Mouse (Mus musculus) gastrocnemius, adult 8-10 months (tissue): ENCODE data around the gene Nr2e1. TPM values are rescaled to one million over a fixed set of nuclear protein-coding genes. Genes with fewer than 3 reads are reported as not detected.

Source experiments
- DNase-seq, 2 experiments: peaks; one replicate each; pipeline ENCODE4 v3.0.0; 2022; ENCODE audit warnings: low spot score in 2 of 2
- total RNA-seq, 4 experiments: library from RNA; stranded (reverse); gene quantifications; 2 replicates each; pipeline ENCODE4 v1.2.4; 2022

Gene Nr2e1
- total RNA-seq, 4 experiments from 2014 or later, result not detected

DNA sequence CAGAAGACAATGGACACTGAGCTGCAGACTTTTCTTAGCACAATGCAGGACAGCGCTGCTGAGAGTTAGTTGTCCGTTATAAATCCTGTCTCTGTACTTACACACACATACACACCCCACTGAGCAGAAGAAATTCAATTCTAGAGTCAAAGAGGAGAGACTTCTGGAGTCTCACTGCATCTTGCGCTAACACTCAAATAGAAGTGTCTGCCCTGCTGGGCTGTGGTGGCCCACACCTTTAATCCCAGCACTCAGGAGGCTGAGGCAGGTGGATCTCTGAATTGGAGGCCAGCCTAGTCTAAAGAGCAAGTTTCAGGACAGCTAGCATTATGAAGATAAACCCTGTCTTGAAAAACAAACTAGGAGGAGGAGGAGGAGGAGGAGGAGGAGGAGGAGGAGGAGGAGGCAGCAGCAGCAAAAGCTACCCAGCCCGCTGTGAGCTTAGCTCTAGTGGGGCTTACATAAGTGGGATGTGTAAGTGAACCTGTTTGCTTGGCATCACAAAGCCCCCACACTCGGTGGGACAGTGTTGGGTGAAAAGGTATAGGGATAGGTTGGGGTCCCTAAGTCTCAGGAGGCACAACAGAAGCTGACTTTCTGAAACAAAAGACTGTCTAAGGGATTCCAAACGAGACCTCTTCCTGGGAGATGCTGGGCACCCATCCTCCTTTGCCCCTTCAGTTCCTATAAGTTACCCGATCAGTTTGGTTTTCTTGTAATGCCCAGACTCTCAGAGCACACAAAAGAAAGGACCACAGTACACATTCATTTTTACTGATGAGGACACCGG, 4.7 kb upstream of the Nr2e1 start:
- DNase-seq, result no peak

DNA sequence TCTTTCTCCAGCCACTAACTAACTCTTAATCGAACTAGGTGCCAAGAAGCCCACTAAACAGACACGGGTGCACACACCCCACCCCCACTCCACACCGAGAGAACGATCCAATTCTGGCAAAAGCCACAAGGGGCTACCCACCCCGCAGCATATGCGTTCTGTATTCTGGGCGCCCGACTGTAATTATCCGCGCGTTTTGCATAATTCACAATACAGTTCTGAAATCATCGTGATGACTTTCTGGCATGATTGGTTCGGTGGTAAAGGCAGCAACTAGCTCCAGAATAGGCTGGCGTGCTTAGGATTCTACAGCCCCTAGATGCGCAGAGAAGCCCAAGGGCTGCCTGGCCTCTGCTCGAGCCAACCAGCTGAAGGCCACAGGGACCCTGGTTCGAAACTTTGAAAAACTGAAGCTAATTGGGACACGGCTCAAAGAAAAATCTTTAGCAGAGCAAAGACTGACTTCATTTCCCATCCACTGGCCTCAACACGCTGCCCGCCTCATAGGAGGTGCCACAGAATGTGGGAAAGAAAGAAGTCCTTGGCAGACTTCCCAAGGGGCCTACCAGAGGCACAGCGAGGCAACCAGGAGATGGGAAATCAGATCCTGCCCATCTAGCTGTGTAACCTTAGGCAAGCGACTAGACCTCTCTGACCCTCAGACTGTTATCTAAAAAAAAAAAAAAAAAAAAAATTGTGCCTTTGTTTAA, 2.3 kb upstream of the Nr2e1 start:
- DNase-seq, result no peak

DNA sequence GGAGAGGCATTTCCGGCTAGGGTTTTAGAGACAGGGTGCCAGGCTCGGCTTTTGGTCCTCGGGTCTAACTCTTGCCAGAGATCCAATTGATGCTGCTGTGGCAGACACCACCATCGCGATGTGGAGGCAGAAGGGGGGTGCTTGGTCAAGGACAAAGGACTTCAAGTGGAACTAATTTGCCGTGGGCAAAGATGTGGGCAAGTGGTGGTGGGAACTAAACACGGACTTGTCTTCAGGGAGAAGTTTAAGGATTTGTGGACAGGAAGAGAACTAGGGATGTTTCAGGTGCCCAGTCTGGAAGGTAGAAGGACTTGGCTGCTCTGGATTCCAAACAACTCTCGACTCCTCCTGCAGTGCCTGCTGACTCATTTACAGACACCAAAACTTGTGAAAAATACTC, 1.7 kb upstream of the Nr2e1 start:
- DNase-seq, result no peak

DNA sequence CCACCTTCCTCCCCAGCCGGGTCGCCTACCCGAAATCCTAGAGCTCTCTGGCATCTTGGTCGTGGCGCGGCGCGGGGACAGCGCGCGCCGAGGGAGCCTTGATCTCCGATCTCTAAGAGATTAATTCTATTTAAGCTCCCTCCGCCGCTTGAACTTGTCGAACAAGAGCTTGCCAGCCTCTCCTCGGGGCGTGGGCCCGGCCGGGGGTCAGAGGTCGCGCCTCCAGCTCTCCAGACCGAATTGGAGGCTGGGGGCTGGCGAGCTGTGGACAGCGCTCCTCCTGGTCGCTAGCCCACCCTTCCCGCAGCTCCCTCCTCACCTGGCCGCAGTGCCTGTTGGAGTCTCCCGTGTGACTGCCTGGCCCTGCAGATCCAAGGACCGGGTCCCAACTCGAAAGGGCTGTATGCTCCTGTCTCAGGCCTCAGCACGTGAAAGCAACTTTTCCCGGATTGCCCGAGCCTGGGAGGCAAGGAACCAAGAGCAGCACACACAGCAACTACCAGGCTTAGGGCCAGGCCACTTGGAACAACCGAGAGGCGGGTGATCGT, 1.1 kb upstream of the Nr2e1 start:
- DNase-seq, result no peak

DNA sequence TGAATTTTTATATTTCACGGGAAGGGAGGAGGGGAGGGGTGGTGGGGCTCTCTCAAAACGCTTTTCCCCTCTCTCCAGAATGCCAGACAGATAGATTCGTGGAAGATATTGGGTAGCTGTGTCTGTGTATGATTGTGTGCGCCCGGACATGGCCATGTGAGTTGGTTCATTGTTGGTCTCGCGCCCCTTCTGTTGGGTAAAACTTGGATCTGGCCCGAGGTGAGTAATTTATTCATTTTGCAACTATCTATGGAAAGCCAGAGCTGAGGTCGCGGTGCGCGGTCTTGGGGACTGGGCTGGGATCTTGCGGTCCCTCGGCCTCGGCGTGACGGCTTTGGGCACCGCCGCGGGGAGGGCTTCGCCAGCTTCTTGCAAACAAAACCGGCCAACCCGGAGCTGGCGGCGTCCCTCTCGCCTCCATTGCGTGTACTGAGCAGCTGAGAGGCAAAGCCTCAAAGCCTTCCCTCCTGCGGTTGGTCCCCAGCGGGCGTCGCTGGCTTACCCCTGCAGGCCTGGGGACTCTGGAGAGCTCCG, 537 bp upstream of the Nr2e1 start:
- DNase-seq, result no peak

DNA sequence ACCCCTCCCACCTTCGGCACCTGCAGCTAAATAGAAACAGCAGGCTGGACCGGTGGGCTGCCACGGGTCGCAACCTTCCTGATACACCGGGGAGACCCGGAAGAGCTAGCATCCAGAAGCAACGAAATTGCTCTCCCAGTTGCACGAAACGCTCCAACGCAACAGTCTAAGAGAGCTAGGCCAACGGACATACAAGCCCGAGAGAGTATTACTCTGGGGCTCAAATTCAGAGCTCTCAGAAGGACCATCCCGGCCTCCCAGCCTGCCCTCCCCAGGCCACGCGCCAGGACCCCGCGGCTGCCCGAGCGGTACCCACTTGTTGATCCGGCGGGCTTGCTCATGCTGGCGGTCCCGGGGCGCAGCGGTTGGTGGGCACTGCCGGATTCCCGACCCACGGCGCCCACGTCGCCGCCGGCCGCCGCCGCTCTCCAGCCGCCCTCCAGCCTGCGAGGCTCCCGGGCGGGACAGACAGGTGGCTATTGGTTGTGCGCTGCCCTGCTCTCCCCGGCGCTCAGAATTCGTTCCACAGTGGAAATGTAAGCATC, 794 bp downstream of the Nr2e1 start:
- no peak for DNase-seq

DNA sequence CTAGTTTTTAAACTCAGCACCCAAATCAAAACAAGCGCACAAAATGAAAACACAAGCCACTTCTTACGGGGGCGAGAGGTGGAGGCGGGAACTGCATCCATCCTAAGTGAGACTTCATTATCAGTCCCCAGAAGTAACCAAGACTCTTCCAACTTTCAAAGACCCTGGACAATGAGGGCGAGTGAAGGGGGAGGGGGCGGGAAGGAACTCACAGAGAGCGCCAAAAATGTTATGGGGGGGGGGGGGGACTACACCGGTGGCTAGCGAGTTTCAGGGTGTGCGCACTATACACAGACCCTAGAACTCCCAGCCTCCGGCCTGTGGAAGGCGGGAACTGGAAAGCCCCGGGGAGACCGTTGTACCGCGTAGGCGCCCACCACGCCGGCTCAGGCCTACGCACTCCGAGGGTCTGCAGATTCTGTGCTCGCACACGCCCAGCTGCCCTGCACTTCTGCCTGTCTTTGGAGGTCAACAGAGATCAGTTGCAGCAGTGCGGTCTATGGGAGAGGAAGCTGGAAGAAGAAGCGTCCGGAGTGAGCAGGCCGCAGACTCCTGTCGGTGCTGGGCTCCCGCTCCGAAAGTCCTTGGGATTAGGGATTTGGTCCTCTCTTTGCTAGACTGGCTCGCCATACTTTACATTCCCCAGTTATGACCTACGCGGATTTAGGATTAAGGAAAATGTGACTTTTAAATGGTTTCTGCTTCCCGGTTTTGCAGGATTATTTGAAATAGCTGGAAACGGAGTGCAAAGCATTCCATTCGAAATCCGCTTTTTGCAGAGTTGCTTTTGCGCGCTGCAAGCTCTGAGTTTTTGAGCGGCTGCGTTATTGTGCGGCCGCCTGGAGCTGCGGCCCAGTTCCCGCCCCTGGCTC, 1.5 kb downstream of the Nr2e1 start:
- DNase-seq, result no peak

DNA sequence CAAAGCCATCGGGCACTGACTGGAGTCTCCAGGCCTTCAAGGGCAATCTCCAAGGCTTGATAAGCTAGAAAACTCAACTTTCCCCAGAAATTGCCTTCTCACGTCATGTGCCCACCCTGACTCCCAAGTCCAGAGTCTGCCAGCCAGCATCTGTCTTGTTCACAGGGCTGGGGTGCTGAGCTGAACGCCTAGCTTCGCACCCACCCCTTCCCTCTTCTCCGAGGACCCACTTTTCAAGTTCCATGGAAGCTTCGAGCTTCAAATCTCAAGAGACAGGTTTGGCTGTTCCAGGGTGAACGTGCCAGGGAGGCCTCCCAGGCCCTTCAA, 2.5 kb downstream of the Nr2e1 start:
- no peak for DNase-seq

DNA sequence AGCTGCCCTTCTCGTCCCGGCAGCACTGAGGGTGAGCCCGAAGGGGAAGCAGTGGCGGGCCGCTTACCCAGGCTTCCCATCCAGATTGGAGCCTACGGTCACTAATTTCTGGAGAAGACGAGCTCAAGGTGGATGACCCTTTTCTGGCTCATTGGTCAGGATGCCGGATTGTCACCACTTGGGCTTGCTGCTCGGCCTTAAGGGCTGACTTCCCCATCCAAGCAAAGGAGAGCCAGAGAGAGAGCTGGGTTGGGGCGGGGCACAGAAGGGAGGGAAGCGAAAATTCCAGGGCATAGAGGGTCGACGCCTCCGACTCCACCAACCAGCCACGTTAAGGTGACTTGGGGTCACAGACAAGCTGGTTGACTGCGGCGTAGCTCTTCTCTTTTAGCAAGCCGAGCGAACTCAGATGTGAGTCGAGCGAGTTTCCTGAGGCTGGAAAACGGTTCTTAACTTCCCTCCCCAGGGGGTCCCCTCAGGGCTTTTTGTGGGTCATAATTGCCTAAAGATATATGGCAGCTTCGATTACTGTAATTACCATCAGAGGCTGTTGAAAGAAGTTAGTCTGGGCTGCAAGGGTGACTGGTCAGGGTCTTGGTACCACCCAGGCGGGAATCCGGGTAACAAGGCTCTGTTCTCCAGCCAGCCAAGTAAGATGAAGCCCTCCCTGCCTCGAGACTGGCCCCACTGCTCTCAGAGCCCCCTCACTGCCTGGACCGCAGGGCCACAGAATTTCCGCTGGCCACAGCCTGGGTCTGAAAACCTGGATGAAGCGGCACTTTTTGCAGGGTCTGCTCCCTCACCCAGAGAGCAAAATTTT, 3.1 kb downstream of the Nr2e1 start:
- DNase-seq, result no peak

DNA sequence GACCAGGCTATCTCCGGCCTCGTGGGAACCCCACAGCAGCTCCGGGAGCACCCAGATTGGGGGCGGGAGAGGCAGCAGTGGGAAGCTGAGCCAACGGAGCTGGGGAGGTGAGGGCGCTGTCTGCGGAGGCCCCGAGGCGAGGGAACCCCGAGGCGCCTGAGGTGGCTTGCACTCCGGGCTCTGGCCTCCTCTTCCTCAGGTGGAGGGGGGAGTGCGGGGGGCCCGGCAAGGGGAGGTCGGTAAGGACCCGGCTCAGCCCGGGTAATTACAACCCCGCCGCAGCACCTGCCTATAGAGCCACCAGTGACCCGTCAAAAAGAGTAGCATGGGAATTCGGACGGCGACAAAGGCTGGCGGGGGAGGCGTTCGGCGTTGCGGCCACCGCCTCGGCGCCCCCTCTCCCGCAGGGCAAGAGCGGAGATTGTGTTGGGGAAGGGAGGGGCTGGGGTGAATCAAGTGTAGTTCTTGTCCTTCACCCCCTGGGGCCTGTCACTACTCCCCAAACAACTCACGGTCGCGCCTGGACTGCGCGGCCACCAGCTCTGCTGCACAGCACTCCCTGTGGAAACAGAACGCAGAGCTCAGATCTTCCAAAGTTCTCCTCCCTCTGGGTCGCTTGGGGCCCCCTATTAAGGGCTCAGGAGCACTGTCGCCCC, 3.8 kb downstream of the Nr2e1 start:
- no peak for DNase-seq

DNA sequence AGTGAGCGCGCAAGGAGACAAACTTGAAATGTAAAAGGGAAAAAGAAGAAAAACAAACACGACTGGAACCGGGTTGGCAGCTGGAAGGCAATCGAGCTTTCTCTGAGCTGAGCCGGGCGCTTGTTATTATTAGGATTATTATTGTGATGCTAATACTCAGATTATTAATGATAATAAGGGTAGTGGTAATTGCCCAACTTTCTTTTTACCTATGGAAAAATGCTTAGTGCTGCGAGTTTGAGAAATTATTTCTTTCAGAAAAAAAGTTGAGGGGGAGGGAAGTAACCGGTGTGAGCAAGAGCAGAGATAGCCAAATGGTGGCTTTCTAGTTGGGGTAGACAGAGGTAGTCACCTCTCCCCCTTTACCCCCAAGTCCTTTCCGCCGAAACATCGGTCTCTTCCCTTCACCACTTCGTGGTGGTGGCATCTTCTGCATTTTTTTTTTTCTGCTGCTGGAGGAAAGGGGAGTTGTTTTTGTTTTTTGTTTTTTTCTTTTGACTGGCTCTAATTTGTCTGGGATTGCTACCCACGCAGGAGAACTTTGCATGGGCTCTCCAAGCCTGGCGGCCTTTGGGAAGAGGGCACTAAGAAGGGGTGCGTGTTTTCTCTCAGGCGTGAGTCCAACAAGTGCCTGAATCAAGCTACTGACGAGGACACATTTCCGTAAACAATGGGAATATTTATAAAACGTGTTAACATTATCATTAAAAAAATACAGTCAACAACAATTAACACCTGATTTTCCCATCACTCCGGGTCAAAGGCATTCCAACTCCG, 4.5 kb downstream of the Nr2e1 start:
- no peak for DNase-seq

DNA sequence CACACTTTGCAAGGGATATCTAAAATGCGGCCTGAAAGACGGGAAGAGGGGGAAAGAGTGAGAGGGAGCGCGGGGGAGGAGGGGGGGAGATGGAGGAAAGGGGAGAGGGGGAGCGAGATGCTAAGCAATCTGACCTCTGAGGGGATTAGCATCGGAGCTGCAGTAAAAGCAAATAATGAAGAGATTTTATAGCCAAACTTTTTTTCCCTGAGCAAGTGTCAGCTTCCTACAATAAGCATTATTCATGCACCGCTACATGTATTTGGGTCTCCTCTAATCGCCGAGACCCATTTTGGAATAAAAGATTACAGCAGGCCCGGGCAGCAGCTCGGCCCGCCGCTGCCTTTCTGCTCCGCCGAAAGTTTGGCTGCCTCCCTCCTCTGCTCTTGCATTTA, 5.2 kb downstream of the Nr2e1 start:
- no peak for DNase-seq

DNA sequence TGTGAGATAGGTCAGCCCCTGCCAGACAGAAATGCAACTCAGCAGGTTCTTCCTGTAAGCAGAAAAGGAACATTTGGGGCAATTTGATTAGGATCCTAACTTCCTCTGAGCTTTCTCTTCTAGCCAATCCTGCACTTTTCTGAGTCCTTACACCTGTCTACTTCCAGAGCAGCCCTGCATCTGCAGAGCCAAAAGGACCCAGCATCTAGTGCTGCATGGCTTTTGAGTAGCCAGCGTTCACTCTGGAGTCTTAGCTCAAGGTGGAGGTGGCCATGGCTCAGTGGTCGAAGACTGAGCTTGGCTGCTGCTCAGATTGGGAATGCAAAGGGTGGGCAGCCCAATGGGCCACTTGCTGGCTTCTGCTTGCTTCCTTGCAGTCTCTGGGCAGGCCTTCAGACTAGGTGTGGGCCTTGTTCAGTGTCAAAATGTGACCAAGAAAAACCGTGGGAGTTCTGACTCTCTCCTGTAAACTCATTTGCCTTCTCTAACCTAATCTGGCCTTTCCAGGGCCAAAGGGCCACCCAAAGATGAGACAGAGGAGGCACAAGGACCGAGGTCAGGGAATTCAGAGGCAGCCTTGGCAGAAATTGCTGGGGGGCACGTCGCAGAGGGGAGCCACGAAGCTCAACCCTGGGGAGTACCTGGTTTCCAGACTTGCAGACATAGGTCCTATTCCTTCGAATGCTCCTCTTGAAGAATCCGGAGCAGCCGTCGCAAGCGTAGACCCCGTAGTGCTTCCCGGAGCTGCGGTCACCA, 5.7 kb downstream of the Nr2e1 start:
- DNase-seq, result no peak

DNA sequence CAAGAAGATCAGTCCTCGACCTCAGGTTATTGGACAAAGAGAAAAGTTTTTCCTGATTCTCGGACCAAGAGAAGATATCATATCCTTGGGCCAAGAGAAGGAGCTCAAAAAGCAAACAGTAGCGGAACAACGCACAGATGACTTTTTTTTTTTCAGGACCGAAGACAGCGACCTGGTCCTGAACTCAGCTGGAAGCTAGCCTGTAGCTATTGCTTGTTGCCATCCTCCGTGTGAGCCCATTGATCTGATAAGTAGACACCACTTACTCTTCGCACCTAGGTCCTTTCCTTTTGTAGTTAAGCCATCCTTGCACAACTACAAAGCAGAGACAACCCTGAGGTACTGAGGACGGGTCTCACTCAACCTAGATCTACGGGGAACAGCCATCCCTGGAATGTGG, 8.8 kb downstream of the Nr2e1 start:
- no peak for DNase-seq

DNA sequence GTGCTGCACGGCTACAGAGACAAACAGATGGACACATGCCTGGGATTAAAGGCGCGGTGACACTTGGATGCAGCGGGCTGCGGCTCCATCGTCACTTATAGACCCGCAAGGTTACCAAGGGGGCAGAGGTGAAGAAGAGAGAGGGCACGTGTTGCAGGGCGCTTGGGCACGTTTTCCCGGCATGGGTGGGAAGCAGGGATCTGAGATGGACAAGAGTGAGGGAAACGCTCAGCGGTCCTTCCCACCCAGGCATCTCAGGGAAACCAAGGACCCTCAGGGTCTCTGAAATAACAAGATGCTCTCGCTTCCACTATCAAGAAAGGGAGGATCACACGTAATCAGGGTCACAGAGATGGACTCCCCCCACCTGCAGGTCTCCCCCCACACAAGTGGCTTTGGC, 10.5 kb downstream of the Nr2e1 start:
- DNase-seq, result no peak

DNA sequence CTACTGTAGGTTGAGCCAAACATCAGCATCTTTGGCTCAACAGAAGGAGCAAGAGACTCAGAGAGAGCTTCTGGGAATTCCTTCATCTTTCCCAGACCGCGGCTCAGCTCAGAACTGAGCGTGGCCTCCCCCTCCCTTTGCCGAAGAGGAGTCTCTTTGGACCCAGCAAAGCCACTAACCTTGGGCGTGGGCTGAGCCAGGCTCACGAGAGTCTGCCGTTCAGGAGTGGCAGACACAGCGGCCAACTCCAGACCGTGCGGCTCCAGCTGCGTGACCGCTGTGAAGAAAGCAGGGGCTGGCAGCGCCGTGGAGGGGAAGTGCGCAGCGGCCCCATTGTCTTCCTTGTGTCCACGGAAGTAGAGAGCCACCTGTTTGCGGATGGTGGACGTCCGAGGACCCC, 10.9 kb downstream of the Nr2e1 start:
- no peak for DNase-seq

DNA sequence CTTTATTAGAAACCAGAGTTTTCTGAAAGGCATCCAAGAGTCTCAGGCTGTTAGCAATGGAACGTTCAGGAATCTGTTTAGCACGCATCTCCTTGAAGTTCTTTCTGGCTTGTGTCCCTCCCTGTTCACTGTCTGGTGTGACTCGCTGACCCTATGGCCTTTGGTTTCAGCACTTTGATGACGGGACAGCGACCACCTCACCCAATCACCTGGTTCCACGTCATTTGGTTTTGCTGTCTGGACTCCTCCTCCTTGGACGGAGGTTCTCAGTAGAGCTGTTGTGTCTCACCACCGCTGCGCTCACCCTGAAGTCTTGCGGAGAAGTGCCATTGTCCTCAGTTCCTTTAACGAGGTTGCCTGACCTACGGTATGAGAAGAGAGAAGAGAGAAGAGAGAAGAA, 21.2 kb downstream of the Nr2e1 start:
- no peak for DNase-seq

DNA sequence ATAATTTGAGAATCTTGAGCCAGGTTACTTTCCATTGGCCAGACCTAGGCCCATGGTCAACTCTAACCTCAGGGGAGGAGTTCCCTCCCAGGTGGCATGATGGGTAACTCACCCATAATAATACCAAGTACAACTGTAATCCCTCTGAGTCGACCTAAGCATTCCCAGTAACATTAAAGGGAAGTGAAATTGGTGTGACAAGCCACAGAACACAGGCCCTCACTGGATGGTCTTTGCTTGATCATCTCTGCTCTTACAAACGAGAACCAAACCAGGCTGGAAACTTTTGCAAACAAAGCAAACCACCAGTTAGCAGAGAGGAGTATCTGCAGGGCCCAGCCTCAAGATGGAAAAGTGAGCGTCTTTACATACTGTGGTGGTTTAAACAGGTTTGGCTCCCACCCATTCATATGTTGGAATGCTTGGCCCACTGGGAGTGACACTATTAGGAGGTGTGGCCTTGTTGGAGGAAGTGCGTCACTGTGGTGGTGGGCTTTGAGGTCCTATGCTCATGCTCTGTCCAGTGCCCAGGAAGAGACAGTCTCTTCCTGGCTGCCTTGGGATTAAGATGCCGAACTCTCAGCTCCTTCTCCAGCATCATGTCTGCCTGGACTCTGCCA, 23.7 kb downstream of the Nr2e1 start:
- no peak for DNase-seq
